Mouse (Mus musculus): Measurements from ENCODE around the gene Sod2. TPM values are rescaled to one million over a fixed set of nuclear protein-coding genes. Genes with fewer than 3 reads are reported as not detected.
"Not testable (repeated sequence)": the region's sequence is repeated elsewhere in the genome, so short reads cannot be mapped to it uniquely, and the experiment has no call there.

The Sod2 gene
- total and polyA plus RNA-seq, 2 experiments from 2014 or later, result 149 to 229 TPM

DNA sequence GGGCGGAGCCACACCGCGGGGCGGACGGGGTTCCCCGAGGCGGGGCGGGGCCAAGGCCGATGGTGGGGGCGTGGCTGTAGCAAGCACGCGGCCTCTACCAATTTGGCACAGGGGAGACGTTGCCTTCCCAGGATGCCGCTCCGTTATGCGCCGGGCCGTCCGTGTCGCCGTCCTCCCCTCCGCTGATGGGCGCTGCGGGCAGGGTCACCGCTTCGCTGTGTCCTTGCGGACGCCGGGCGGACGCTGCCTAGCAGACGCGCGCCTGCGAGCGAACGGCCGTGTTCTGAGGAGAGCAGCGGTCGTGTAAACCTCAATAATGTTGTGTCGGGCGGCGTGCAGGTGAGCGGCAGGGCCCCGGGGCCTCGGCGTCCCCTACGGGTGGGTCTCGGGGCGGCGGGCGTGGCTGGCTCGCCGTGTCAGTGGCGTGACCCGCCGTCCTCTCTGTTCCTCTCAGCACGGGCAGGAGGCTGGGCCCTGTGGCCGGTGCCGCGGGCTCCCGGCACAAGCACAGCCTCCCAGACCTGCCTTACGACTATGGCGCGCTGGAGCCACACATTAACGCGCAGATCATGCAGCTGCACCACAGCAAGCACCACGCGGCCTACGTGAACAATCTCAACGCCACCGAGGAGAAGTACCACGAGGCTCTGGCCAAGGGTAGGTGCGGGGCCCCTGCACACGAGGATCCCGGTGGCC lies 1.2 kb downstream of the Sod2 start:
- WGBS, result 2% methylated on average over 75 of the region's 76 CpGs
- Histone ChIP-seq H3K4me3 (ENCODE audit: low read length) (peak overlapping the region; percentile 82), H3K36me3 (ENCODE audit: insufficient read depth, low read length) (peaks cover 11% of the 10 kb centered on the region; the same call in 1 of the 2 replicates), H3K9me3 (ENCODE audit: low read length) (no peaks in the 10 kb centered on the region), H3K4me2 (ENCODE audit: low read depth, low read length) (peak overlapping the region; percentile 91), H3K27ac (peak overlapping the region; percentile 91), H3K9ac (replicated peaks; ENCODE audit: low read length) (peak overlapping the region; percentile 86), H3K27me3 (ENCODE audit: insufficient read depth, low read length) (no peaks in the 10 kb centered on the region), H3K4me1 (ENCODE audit: insufficient read depth, low read length) (0 out of 2 replicates have a peak, but pooled peaks cover 3% of the 10 kb centered on the region)
- peak; percentile 98 for DNase-seq (ENCODE audit: low spot score)
- peak; percentile 97 for ATAC-seq
- 0 out of 2 replicates have a peak, but pooled peaks have one; percentile 18 for TF ChIP-seq CTCF (IDR thresholded peaks at IDR 0.05; ENCODE audit: low read depth)

GRCm38 (mm10) chr17:13008528-13008927 lies 1.9 kb downstream of the Sod2 start:
- H3K9ac ChIP-seq (replicated peaks; ENCODE audit: low read length), result peak overlapping the region; percentile 86
- peak overlapping the region; percentile 82 for H3K4me3 ChIP-seq (ENCODE audit: low read length)
- ATAC-seq (no peak), DNase-seq (ENCODE audit: low spot score) (peak; percentile 5)
- no peaks in the 10 kb centered on the region for H3K9me3 ChIP-seq (ENCODE audit: low read length)
- H3K27me3 ChIP-seq (ENCODE audit: insufficient read depth, low read length), result no peaks in the 10 kb centered on the region
- peaks cover 17% of the 10 kb centered on the region; the same call in 1 of the 2 replicates for H3K36me3 ChIP-seq (ENCODE audit: insufficient read depth, low read length)
- peak overlapping the region; percentile 91 for H3K4me2 ChIP-seq (ENCODE audit: low read depth, low read length)
- 1% methylated on average over 10 of the region's 10 CpGs for WGBS
- no peak for TF ChIP-seq CTCF (IDR thresholded peaks at IDR 0.05; ENCODE audit: low read depth)
- H3K27ac ChIP-seq, result peak overlapping the region; percentile 91
- 0 out of 2 replicates have a peak, but pooled peaks cover 3% of the 10 kb centered on the region for H3K4me1 ChIP-seq (ENCODE audit: insufficient read depth, low read length)

- Histone ChIP-seq H3K9ac (replicated peaks; ENCODE audit: low read length) (no peak overlapping the region), H3K4me3 (ENCODE audit: low read length) (no peak overlapping the region), H3K27ac (no peak overlapping the region), H3K9me3 (ENCODE audit: low read length) (no peaks in the 10 kb centered on the region), H3K4me1 (ENCODE audit: insufficient read depth, low read length) (0 out of 2 replicates have a peak, but pooled peaks cover 3% of the 10 kb centered on the region), H3K36me3 (ENCODE audit: insufficient read depth, low read length) (peaks cover 29% of the 10 kb centered on the region; the same call in 1 of the 2 replicates), H3K27me3 (ENCODE audit: insufficient read depth, low read length) (no peaks in the 10 kb centered on the region), H3K4me2 (ENCODE audit: low read depth, low read length) (no peak overlapping the region)
- no peak for ATAC-seq
- WGBS, result 31% methylated on average over 3 of the region's 3 CpGs
- peak; percentile 67 for TF ChIP-seq CTCF (IDR thresholded peaks at IDR 0.05; ENCODE audit: low read depth)
- DNase-seq (ENCODE audit: low spot score), result peak; percentile 78
Measured at GRCm38 (mm10) chr17:13009887-13010286, 3.2 kb downstream of the Sod2 start.

GRCm38 (mm10) chr17:13013316-13013715 lies 6.7 kb downstream of the Sod2 start:
- Histone ChIP-seq H3K27me3 (ENCODE audit: insufficient read depth, low read length) (no peaks in the 10 kb centered on the region), H3K4me1 (ENCODE audit: insufficient read depth, low read length) (no peaks in the 10 kb centered on the region), H3K9me3 (ENCODE audit: low read length) (no peaks in the 10 kb centered on the region), H3K4me3 (ENCODE audit: low read length) (no peak overlapping the region), H3K27ac (no peak overlapping the region), H3K9ac (replicated peaks; ENCODE audit: low read length) (no peak overlapping the region), H3K4me2 (ENCODE audit: low read depth, low read length) (no peak overlapping the region), H3K36me3 (ENCODE audit: insufficient read depth, low read length) (peaks cover 43% of the 10 kb centered on the region)
- no peak for TF ChIP-seq CTCF (IDR thresholded peaks at IDR 0.05; ENCODE audit: low read depth)
- no peak for ATAC-seq
- WGBS, result 59% methylated on average over 3 of the region's 3 CpGs
- DNase-seq (ENCODE audit: low spot score), result no peak

GRCm38 (mm10) chr17:13036627-13037192 lies 30.1 kb downstream of the Sod2 start:
- not testable (repeated sequence) for H3K4me1 ChIP-seq (ENCODE audit: insufficient read depth, low read length); ATAC-seq; H3K9me3 ChIP-seq (ENCODE audit: low read length)

GRCm38 (mm10) chr17:13043846-13044673 lies 37.4 kb downstream of the Sod2 start:
- peak; percentile 92 for ATAC-seq
- H3K4me3 ChIP-seq (ENCODE audit: low read length); H3K27ac ChIP-seq; H3K4me2 ChIP-seq (ENCODE audit: low read depth, low read length); H3K4me1 ChIP-seq (ENCODE audit: insufficient read depth, low read length); H3K27me3 ChIP-seq (ENCODE audit: insufficient read depth, low read length); H3K36me3 ChIP-seq (ENCODE audit: insufficient read depth, low read length); H3K9ac ChIP-seq (replicated peaks; ENCODE audit: low read length); H3K9me3 ChIP-seq (ENCODE audit: low read length): not testable (repeated sequence)
- peak; percentile 73 for TF ChIP-seq CTCF (IDR thresholded peaks at IDR 0.05; ENCODE audit: low read depth)
- peak; percentile 85 for DNase-seq (ENCODE audit: low spot score)
- WGBS, result 4% methylated on average over 3 of the region's 4 CpGs

More at GRCm38 (mm10) chr17:13036627-13037192, 30.1 kb downstream of the Sod2 start:
- not testable (repeated sequence) for H3K36me3 ChIP-seq (ENCODE audit: insufficient read depth, low read length); H3K27ac ChIP-seq; H3K9ac ChIP-seq (replicated peaks; ENCODE audit: low read length); H3K4me3 ChIP-seq (ENCODE audit: low read length); H3K27me3 ChIP-seq (ENCODE audit: insufficient read depth, low read length); DNase-seq (ENCODE audit: low spot score); H3K4me2 ChIP-seq (ENCODE audit: low read depth, low read length)
- 86% methylated on average over 3 of the region's 12 CpGs for WGBS

DNA sequence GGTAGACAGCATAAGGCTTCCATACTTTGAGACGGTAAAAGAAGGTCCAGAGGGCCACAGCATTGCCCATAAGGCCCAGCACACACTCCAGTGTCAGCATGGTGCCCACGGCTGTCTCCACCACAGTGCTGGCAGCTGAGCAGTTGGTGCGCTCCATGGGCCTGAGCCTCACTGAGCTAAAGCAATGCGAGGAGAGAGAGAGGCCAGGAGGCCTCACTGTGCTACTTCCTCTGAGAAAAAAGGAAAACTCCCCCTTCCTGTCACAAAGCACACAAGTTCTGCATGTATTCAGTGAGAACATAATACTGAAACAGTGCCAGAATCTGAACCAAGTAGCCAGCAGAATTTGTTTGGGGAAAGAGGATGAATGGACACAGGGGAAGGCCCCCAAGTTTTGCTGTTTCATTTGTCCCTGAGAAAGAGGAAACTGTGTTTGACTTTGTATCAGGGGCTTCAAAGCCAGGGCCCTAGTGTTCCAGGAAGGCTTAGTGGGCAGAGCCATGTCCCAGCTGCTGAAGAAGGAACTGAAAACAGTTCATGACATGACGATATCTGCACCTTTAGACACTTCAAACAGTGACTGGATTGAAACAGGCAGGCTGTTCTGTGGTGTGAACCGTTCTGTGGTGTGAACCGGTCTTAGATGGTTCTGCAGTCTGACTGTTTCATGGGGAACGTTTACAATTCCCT lies 45.6 kb downstream of the Sod2 start, which contains the start of gene Gpr31b:
Gene Gpr31b (minus strand): TSS at position 173 of the 690 bp plus-strand sequence.
- H3K27ac ChIP-seq; H3K4me3 ChIP-seq (ENCODE audit: low read length); H3K27me3 ChIP-seq (ENCODE audit: insufficient read depth, low read length); H3K4me2 ChIP-seq (ENCODE audit: low read depth, low read length); H3K36me3 ChIP-seq (ENCODE audit: insufficient read depth, low read length); DNase-seq (ENCODE audit: low spot score); H3K4me1 ChIP-seq (ENCODE audit: insufficient read depth, low read length); H3K9me3 ChIP-seq (ENCODE audit: low read length); H3K9ac ChIP-seq (replicated peaks; ENCODE audit: low read length): not testable (repeated sequence)
- WGBS, result 29% methylated on average over 1 of the region's 8 CpGs
- ATAC-seq, result peak; percentile 65

DNA sequence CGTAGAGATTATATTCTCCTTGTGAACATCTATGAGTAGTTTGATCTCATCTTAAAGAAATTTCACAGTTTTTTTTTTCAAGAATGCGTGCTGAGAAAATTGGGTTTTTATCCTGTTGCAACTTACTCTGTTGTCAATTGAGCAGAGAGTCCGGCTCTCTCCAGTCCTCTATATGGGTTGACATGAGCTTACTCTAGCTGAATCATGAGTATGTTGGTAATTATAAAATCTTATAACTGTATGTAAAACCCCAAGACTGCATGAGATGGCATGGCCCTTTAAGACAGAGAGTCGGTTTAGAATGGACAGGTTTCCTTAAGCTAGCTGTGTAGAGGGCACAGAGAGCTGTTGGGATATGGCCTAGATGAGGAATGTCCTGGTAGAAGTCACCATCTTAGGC lies 54.2 kb downstream of the Sod2 start, which contains the start of gene Tcp10b:
Gene Tcp10b (plus strand): TSS at position 301 of the 400 bp plus-strand sequence.
- not testable (repeated sequence) for H3K27ac ChIP-seq; H3K4me3 ChIP-seq (ENCODE audit: low read length); H3K4me1 ChIP-seq (ENCODE audit: insufficient read depth, low read length); H3K4me2 ChIP-seq (ENCODE audit: low read depth, low read length); H3K36me3 ChIP-seq (ENCODE audit: insufficient read depth, low read length); ATAC-seq; DNase-seq (ENCODE audit: low spot score); H3K9ac ChIP-seq (replicated peaks; ENCODE audit: low read length); H3K27me3 ChIP-seq (ENCODE audit: insufficient read depth, low read length); H3K9me3 ChIP-seq (ENCODE audit: low read length)
- WGBS, result 93% methylated on average over 4 of the region's 4 CpGs

DNA sequence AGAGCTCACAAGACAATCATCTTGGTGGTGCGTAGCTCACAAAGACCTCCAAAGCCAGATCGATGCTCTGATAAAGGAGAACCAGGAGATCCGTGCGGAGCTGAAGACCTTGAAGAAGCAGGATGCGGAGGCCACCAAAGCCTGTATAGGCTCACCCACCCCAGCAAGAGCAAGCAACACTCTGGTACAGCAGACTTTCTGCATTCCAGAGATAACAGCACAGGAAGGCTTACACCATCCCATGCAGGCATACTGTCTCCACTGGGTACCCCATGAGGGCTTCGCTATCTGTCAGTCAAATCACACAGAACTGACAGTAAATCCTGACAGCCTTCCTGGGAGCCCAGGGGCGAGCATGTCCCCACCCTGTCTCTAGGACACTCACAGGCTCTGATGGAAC lies 56.2 kb downstream of the Sod2 start:
- not testable (repeated sequence) for H3K27ac ChIP-seq; H3K4me1 ChIP-seq (ENCODE audit: insufficient read depth, low read length); H3K27me3 ChIP-seq (ENCODE audit: insufficient read depth, low read length); H3K4me2 ChIP-seq (ENCODE audit: low read depth, low read length); H3K4me3 ChIP-seq (ENCODE audit: low read length); H3K9me3 ChIP-seq (ENCODE audit: low read length); H3K9ac ChIP-seq (replicated peaks; ENCODE audit: low read length); H3K36me3 ChIP-seq (ENCODE audit: insufficient read depth, low read length); DNase-seq (ENCODE audit: low spot score)
- peak; percentile 27; the same call in 1 of the 2 replicates for ATAC-seq
- 88% methylated on average over 4 of the region's 7 CpGs for WGBS
